Mouse (Mus musculus): Measurements from ENCODE around the gene Icam4. TPM values are rescaled to one million over a fixed set of nuclear protein-coding genes. Genes with fewer than 3 reads are reported as not detected.
A peak's percentile ranks its signal among the peaks of the same experiment; 100 is the strongest.
"Not testable (repeated sequence)": the region's sequence is repeated elsewhere in the genome, so short reads cannot be mapped to it uniquely, and the experiment has no call there.

Icam4 gene
- polyA plus RNA-seq, 1 experiment from 2014 or later = 5.1 TPM

DNA sequence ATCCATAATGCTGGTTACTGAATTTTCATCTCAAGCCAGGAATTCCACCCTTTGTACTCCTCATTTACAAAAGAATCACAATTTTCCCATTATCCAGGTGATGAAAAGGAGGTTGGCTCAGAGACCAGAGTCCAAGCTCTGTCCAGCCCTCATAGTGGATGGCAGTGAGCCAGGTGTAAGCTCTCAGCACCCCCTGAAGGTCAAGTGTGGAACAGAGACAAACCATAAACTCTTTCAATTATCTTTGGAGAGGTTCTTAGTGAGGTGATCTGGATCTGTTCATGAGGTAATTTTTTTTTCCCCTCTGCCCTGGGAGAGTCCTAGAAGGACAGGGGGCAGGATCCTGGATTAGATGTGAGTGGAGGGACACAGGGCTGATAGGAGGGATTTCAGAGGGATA lies 28.4 kb upstream of the Icam4 start:
- Histone ChIP-seq H3K4me3 (no peak overlapping the region), H3K27ac (replicated peaks) (no peak overlapping the region), H3K9me3 (no peaks in the 10 kb centered on the region), H3K36me3 (replicated peaks) (peaks cover 15% of the 10 kb centered on the region), H3K4me1 (peaks cover 11% of the 10 kb centered on the region), H3K27me3 (replicated peaks; ENCODE audit: low read depth, poor library complexity, severe bottlenecking) (no peaks in the 10 kb centered on the region)
- no peak for DNase-seq (ENCODE audit: low spot score)

GRCm38 (mm10) chr9:21001651-21002200 lies 27.4 kb upstream of the Icam4 start:
- DNase-seq (ENCODE audit: low spot score) = no peak
- H3K36me3 ChIP-seq (replicated peaks) = peaks cover 24% of the 10 kb centered on the region
- WGBS = 68% methylated on average over 6 of the region's 6 CpGs
- no peak overlapping the region for H3K27ac ChIP-seq (replicated peaks)
- peaks cover 11% of the 10 kb centered on the region for H3K4me1 ChIP-seq
- H3K9me3 ChIP-seq = no peaks in the 10 kb centered on the region
- no peak overlapping the region for H3K4me3 ChIP-seq
- no peaks in the 10 kb centered on the region for H3K27me3 ChIP-seq (replicated peaks; ENCODE audit: low read depth, poor library complexity, severe bottlenecking)

- H3K27ac ChIP-seq (replicated peaks) = peak overlapping the region; percentile 86
- peak overlapping the region; percentile 92 for H3K4me3 ChIP-seq
- 15% methylated on average over 7 of the region's 7 CpGs for WGBS
- no peaks in the 10 kb centered on the region for H3K9me3 ChIP-seq
- no peaks in the 10 kb centered on the region for H3K27me3 ChIP-seq (replicated peaks; ENCODE audit: low read depth, poor library complexity, severe bottlenecking)
- no peak for DNase-seq (ENCODE audit: low spot score)
- peaks cover 11% of the 10 kb centered on the region for H3K4me1 ChIP-seq
- peaks cover 30% of the 10 kb centered on the region for H3K36me3 ChIP-seq (replicated peaks)
These were observed 26.9 kb upstream of the Icam4 start for GRCm38 (mm10) chr9:21002270-21002626.

GRCm38 (mm10) chr9:21002627-21003551 lies 26.3 kb upstream of the Icam4 start, which contains the start of gene Mrpl4:
Gene Mrpl4, plus strand, starts transcription at chr9:21002738.
- DNase-seq (ENCODE audit: low spot score) = peak; percentile 93
- H3K27ac ChIP-seq (replicated peaks) = peak within 1 kb of the TSS; percentile 86
- no peaks in the 10 kb centered on the region for H3K27me3 ChIP-seq (replicated peaks; ENCODE audit: low read depth, poor library complexity, severe bottlenecking)
- H3K36me3 ChIP-seq (replicated peaks) = peaks cover 36% of the 10 kb centered on the region
- H3K9me3 ChIP-seq = no peaks in the 10 kb centered on the region
- under 1% methylated on average over 72 of the region's 72 CpGs for WGBS
- H3K4me3 ChIP-seq = peak within 1 kb of the TSS; percentile 92
- H3K4me1 ChIP-seq = peaks cover 11% of the 10 kb centered on the region

DNA sequence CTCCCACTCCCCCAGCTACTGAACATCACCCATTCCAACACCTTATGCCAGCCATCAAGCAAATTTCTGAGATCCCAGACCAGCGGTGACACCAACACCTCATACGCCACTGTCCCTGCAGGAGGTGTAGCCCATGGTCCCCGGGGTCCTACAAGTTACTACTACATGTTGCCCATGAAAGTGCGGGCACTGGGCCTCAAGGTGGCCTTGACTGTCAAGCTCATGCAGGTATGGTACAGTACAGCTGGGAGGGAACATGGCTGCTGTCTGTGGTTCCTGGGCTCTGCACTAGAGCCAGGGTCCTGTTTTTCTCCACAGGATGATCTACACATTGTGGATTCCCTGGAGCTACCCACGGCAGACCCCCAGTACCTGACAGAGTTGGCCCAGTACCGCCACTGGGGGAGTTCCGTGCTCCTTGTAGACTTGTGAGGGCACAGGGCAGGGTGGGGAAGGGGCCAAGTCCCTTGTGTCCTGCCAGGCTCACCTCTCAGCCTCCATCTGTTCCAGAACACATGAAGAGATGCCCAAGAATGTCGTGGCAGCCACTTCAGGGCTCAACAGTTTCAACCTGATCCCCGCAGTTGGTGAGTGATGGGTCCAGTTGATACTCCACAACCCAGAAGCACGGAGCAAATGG lies 21.7 kb upstream of the Icam4 start:
- no peak for DNase-seq (ENCODE audit: low spot score)
- Histone ChIP-seq H3K36me3 (replicated peaks) (peaks cover 53% of the 10 kb centered on the region), H3K4me3 (no peak overlapping the region), H3K4me1 (peaks cover 13% of the 10 kb centered on the region), H3K9me3 (no peaks in the 10 kb centered on the region), H3K27ac (replicated peaks) (no peak overlapping the region), H3K27me3 (replicated peaks; ENCODE audit: low read depth, poor library complexity, severe bottlenecking) (no peaks in the 10 kb centered on the region)
- WGBS = 93% methylated on average over 10 of the region's 10 CpGs

- WGBS = 86% methylated on average over 7 of the region's 7 CpGs
- Histone ChIP-seq H3K36me3 (replicated peaks) (peaks cover 53% of the 10 kb centered on the region), H3K4me3 (no peak overlapping the region), H3K27me3 (replicated peaks; ENCODE audit: low read depth, poor library complexity, severe bottlenecking) (no peaks in the 10 kb centered on the region), H3K4me1 (peaks cover 13% of the 10 kb centered on the region), H3K9me3 (no peaks in the 10 kb centered on the region), H3K27ac (replicated peaks) (no peak overlapping the region)
- no peak for DNase-seq (ENCODE audit: low spot score)
These were observed 21.2 kb upstream of the Icam4 start for GRCm38 (mm10) chr9:21008007-21008406.

DNA sequence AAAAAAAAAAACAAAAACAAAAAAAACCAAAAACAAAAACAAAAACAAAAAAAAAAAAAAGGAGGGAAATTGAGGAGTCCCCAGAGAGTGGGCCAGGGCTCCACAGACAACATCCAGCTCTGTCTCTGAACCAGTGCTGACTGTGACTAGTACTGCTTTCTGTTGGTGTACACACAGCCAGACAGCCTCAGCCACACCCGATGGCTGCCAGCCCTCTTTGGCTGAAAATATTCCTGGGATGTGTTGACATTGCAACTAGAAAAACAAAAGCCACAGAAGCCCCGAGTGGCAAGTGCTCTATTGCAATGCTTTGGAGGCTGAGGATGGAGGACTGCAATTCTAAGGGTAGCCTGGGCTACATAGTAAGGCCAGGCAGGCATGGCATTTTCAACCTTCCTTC lies 18.8 kb upstream of the Icam4 start:
- WGBS = 69% methylated on average over 2 of the region's 2 CpGs
- DNase-seq (ENCODE audit: low spot score) = no peak
- Histone ChIP-seq H3K36me3 (replicated peaks) (peaks cover 43% of the 10 kb centered on the region), H3K27ac (replicated peaks) (no peak overlapping the region), H3K9me3 (no peaks in the 10 kb centered on the region), H3K27me3 (replicated peaks; ENCODE audit: low read depth, poor library complexity, severe bottlenecking) (peaks cover 23% of the 10 kb centered on the region), H3K4me1 (peaks cover 13% of the 10 kb centered on the region), H3K4me3 (no peak overlapping the region)

GRCm38 (mm10) chr9:21010939-21011541 lies 18.1 kb upstream of the Icam4 start:
- H3K27ac ChIP-seq (replicated peaks); DNase-seq (ENCODE audit: low spot score); H3K9me3 ChIP-seq; H3K4me3 ChIP-seq: not testable (repeated sequence)
- peaks cover 30% of the 10 kb centered on the region for H3K27me3 ChIP-seq (replicated peaks; ENCODE audit: low read depth, poor library complexity, severe bottlenecking)
- WGBS = 73% methylated on average over 9 of the region's 9 CpGs
- H3K4me1 ChIP-seq = peaks cover 20% of the 10 kb centered on the region
- peaks cover 36% of the 10 kb centered on the region for H3K36me3 ChIP-seq (replicated peaks)

- DNase-seq (ENCODE audit: low spot score) = no peak
- Histone ChIP-seq H3K36me3 (replicated peaks) (peaks cover 27% of the 10 kb centered on the region), H3K4me1 (peaks cover 28% of the 10 kb centered on the region), H3K9me3 (no peaks in the 10 kb centered on the region), H3K27me3 (replicated peaks; ENCODE audit: low read depth, poor library complexity, severe bottlenecking) (peaks cover 38% of the 10 kb centered on the region), H3K4me3 (no peak overlapping the region), H3K27ac (replicated peaks) (0 out of 2 replicates have a peak overlapping the region, but pooled peaks have one; percentile 6)
- WGBS = 63% methylated on average over 5 of the region's 5 CpGs
These were observed 17.3 kb upstream of the Icam4 start for GRCm38 (mm10) chr9:21011846-21012312.

GRCm38 (mm10) chr9:21012368-21012767 lies 16.8 kb upstream of the Icam4 start:
- Histone ChIP-seq H3K9me3 (no peaks in the 10 kb centered on the region), H3K27me3 (replicated peaks; ENCODE audit: low read depth, poor library complexity, severe bottlenecking) (peaks cover 43% of the 10 kb centered on the region)
- WGBS = 53% methylated on average over 1 of the region's 1 CpGs

GRCm38 (mm10) chr9:21014691-21015570 lies 14.2 kb upstream of the Icam4 start:
- H3K27me3 ChIP-seq (replicated peaks; ENCODE audit: low read depth, poor library complexity, severe bottlenecking) = peaks cover 67% of the 10 kb centered on the region
- DNase-seq (ENCODE audit: low spot score) = peak; percentile 39
- WGBS = 3% methylated on average over 29 of the region's 29 CpGs
- peak overlapping the region; percentile 51; the same call in 1 of the 2 replicates for H3K27ac ChIP-seq (replicated peaks)
- peak overlapping the region; percentile 49 for H3K4me3 ChIP-seq
- H3K9me3 ChIP-seq = no peaks in the 10 kb centered on the region
- no peaks in the 10 kb centered on the region for H3K36me3 ChIP-seq (replicated peaks)
- H3K4me1 ChIP-seq = peaks cover 30% of the 10 kb centered on the region

More at GRCm38 (mm10) chr9:21012368-21012767, 16.8 kb upstream of the Icam4 start:
- H3K4me1 ChIP-seq = peaks cover 30% of the 10 kb centered on the region
- H3K27ac ChIP-seq (replicated peaks) = 0 out of 2 replicates have a peak overlapping the region, but pooled peaks have one; percentile 6
- DNase-seq (ENCODE audit: low spot score) = no peak
- H3K36me3 ChIP-seq (replicated peaks) = peaks cover 23% of the 10 kb centered on the region
- no peak overlapping the region for H3K4me3 ChIP-seq
